Mouse (Mus musculus): ENCODE data around the gene Cfc1. TPM values are rescaled to one million over a fixed set of nuclear protein-coding genes. Genes with fewer than 3 reads are reported as not detected.
"Not testable (repeated sequence)": the region's sequence is repeated elsewhere in the genome, so short reads cannot be mapped to it uniquely, and the experiment has no call there.

Cfc1 gene
- total RNA-seq (2021), result not detected
- long read RNA-seq, experiment 1, result 0 reads
- long read RNA-seq, experiment 2, result 0 reads

GRCm38 (mm10) chr1:34535043-34535698 lies at the start of gene Cfc1:
TSS of gene Cfc1 (plus strand) at chr1:34535648.
- DNase-seq, result not testable (repeated sequence)

DNA sequence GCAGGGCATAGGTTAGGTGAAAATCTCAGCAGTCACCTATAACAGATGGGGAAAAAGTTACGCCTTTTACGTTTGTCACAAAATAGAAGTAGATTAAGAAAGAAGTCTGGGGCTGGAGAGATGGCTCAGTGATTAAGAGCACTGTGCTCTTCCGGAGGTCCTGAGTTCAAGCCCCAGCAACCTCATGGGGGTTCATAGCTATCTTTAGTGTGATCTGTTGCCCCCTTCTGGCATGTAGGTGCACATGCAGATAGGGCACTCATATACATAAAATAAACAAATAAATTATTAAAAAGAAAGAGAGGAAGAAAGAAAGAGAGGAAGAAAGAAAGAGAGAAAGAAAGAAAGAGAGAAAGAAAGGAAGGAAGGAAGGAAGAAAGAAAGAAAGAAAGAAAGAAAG lies 48.1 kb upstream of the Cfc1 start:
- DNase-seq, result no peak

GRCm38 (mm10) chr1:34489852-34490541 lies 45.5 kb upstream of the Cfc1 start:
- DNase-seq, result no peak

DNA sequence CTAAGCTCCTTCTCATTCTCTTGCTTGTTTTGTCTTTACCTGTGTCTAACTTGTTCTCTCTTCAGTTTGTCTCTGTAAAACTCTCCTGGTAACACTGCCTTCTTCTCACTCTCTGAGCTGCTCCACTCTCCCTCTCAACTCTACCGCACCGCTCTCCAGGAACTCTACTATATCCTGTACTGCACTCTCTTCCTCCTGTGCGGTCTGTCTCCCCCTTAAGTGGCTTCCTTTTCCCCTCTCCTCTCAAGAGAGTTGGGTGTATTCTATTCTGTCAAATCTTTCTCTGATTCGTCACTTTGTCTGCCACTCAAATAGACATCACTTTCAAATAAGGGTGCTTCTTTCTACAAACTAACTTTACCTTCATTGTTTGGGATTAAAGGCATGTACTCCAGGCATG lies 44.0 kb upstream of the Cfc1 start:
- DNase-seq, result no peak

GRCm38 (mm10) chr1:34502991-34503390 lies 32.5 kb upstream of the Cfc1 start:
- DNase-seq, result no peak

- DNase-seq, result no peak
These were observed 30.1 kb upstream of the Cfc1 start for GRCm38 (mm10) chr1:34505307-34505706.

GRCm38 (mm10) chr1:34505970-34506551 lies 29.4 kb upstream of the Cfc1 start:
- DNase-seq, result no peak

DNA sequence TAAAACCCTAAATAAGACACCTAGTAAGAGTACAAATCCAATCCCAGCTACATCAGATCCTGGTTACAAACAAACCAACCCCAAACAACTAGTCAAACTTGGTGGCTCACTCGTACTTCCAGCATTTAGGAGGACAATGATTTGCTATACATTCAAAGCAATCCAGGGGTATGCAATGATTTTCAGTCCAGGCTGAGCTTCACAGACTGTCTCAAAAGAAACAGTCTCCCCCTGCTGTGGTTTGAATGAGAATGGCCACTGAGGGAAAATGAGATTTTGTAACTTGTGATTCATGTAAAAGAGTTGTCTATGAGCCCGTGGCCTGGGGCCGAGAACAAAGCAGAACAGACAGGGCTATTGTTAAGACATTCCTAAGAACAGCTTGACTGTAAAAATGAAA lies 27.5 kb upstream of the Cfc1 start:
- no peak for DNase-seq

GRCm38 (mm10) chr1:34510575-34510981 lies 24.9 kb upstream of the Cfc1 start:
- DNase-seq, result no peak

- no peak for DNase-seq
These were observed 24.4 kb upstream of the Cfc1 start for GRCm38 (mm10) chr1:34511027-34511426.

- DNase-seq, result no peak
These were observed 22.4 kb upstream of the Cfc1 start for GRCm38 (mm10) chr1:34513068-34513467.

DNA sequence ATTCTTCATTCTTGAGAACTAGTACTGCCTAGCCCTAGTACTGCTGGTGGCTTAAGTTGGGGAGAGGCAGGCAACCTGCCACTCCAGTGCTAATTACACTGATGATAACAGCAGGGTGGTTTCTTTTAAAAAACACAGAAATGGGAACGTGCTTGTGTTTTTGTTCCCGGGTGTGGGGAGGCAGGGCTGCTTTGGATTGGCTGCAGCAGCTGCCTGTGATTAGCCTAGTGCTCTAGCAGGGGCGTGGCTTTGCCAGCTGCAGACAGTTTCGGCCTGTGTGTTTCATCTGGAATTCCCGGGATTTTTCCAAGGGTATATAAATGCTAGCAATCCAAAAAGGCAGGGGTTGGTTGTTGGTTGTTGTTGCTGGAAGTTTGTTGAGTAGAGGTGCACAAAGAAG lies 18.9 kb upstream of the Cfc1 start:
- no peak for DNase-seq

- DNase-seq, result not testable (repeated sequence)
These were observed 18.2 kb upstream of the Cfc1 start for GRCm38 (mm10) chr1:34517297-34517696.

- DNase-seq, result not testable (repeated sequence)
These were observed 17.7 kb upstream of the Cfc1 start for GRCm38 (mm10) chr1:34517797-34518196.

DNA sequence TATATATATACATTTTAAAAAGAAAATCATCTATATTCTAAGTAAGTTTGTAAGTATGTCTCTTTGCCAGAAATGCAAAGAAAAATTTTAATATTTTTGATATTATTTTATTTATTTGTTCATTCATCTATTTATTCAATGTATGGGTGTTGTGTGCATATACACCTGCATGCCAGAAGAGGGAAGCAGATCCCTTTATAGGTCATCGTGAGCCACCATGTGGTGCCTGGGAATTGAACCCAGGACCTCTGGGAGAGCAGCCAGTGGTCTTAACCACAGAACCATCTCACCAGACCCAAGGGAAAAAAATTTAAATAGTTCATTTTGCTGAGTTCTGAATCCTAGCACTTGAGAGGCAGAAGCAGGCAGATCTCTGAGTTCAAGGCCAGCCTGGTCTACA lies 17.2 kb upstream of the Cfc1 start:
- DNase-seq, result no peak

- no peak for DNase-seq
These were observed 13.1 kb upstream of the Cfc1 start for GRCm38 (mm10) chr1:34522205-34522849.

DNA sequence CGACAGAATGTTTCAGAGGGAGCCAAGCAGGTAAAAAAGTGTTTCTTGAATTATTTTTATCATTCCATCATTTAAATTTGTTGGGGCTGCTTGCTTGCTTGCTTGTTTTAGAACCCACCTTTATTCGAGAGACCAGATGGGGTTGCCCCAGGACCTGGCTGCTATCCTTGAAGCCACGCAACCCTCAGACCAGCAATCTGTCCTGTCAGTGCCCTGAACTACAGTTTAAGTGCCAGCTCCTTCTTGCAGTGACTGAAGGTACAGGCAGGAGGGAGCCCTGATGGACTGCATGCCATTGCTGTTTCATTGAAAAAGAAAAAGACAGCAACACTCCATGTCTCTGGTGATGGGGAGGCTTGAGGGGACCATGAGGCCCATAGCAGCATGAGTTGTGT lies 12.6 kb upstream of the Cfc1 start:
- no peak for DNase-seq

GRCm38 (mm10) chr1:34523647-34524046 lies 11.8 kb upstream of the Cfc1 start:
- DNase-seq, result no peak

GRCm38 (mm10) chr1:34534574-34534973 lies 874 bp upstream of the Cfc1 start:
- not testable (repeated sequence) for DNase-seq

- no peak for DNase-seq
These were observed 881 bp downstream of the Cfc1 start for GRCm38 (mm10) chr1:34536291-34536766.

GRCm38 (mm10) chr1:34536767-34537485 lies 1.5 kb downstream of the Cfc1 start:
- no peak for DNase-seq

GRCm38 (mm10) chr1:34547074-34547473 lies 11.6 kb downstream of the Cfc1 start:
- no peak for DNase-seq
